Mouse (Mus musculus) embryo, embryonic 11 days (tissue): ENCODE measurements around the gene Srgn.
"Not testable (repeated sequence)": the region's sequence is repeated elsewhere in the genome, so short reads cannot be mapped to it uniquely, and the experiment has no call there.

ENCODE experiments used
- DNase-seq: peaks from one replicate; pipeline ENCODE4 v3.0.0-alpha.2; 2015

Srgn gene

DNA sequence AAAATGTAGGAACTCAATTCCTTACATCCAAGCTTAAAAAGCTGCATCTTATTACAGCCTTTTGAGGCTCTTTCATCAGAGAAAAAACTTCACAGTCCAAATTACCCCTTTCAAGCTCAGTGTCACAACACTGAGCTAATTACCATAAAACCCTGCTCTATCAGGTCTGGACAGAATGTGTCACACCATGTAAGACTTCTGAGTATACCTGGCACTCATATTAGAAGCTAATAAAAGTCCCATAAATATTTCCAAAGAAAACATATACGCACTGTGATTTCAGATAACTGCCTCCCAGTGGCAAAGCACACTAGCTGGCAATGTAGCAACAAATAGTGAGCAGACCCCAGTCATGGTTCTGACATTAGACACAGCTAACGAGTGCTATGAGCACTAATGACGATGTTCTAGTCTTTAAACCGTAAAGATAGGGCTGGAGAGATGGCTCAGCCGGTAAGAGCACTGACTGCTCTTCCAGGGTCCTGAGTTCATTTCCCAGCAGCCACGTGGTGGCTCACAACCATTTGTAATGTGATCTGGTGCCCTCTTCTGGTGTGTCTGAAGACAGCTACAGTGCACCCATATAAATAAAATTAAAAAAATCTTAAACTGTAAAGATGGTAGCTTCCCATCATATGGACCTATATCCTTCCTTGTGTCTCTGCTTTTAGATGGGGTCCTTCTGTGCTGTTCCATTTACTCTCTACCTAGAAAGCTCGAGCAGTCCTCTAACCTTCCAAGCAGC lies 46.0 kb downstream of the Srgn start:
- DNase-seq, result no peak

GRCm38 (mm10) chr10:62476980-62477379 lies 50.3 kb downstream of the Srgn start:
- no peak for DNase-seq

GRCm38 (mm10) chr10:62474944-62475343 lies 52.3 kb downstream of the Srgn start:
- DNase-seq, result no peak

GRCm38 (mm10) chr10:62471105-62471504 lies 56.1 kb downstream of the Srgn start:
- no peak for DNase-seq

GRCm38 (mm10) chr10:62469736-62470135 lies 57.5 kb downstream of the Srgn start:
- DNase-seq, result no peak

GRCm38 (mm10) chr10:62461321-62461720 lies 65.9 kb downstream of the Srgn start:
- no peak for DNase-seq

DNA sequence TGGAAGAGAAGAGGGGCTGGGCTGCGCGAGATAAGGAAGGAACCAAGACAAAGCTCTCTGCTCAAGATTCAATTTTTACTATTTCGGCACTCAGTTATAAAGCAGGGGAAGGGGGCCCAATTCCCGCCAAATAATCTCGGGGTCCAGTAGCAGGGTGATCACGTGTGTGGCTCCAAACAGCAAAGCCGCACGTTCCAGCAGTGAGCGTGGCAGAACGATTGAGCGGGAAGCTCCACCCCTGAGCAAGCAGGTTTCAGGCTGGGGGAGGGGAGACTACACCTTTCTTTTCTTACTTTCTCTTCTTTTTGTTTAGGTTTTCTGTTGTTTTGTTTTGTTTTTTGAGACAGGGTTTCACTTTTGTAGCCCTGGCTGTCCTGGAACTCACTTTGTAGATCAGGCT lies 75.2 kb downstream of the Srgn start:
- DNase-seq, result not testable (repeated sequence)

DNA sequence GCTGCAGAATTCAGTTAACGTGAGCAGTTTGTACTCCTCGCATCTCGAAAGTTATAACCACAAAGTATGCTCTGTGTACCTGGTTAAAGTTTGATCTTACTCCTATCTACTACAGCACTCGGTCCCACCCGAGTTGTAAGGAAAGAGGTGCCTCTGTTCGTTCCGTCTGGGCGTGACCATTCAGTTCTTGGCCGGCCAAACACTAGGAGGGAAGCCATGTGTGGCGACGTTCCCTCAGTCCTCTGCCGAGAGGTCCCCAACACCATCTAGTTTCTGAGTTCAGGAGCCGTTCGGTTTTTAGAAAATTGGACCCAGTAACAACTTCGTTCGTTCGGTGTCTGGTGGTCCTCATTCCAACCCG lies 77.0 kb downstream of the Srgn start:
- DNase-seq, result no peak

DNA sequence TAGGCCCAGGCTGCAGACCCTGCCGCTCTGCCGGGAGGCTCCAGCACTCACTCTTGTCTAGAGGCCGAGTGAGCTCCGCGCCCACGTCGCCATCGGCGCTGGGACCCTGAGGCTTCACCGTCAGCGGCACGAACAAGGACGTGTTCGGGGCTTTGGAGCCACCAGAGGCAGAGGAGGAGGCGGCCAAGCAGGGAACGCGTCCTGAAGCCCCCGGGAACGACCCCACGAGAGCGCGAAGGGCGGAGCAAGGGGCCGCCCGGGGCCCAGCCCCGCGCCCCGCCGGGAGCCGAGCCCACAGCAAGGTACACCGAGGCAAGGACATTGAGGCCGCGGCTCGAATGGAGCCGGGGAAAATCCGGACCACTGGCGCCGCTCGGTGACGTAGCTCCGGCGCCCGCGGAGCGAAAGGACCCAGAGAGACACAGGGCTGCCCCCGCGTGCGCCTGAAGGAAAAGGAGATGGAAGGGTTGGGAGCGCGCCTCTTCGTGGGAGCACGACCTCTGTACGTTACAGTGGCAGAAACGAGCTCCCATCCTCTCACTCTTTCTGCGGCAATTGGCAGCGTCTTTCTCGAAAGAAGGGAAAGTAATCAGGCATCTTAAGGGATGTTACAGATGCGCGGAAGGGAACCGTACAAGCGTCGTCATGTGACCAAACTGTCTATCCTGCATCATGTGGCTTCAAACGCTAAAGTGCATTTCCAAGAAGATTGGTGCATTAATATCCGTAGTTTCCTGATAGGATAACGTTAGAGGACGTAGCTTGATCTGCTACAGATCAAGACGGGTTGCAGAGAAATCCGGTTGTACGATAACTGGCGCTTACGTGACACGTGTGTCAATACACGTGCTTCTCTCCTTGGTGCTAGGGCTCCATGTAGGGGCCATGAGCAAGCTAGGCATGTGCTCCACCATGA lies 77.6 kb downstream of the Srgn start, which contains the start of the genes 4930507D05Rik and Supv3l1:
4930507D05Rik (plus strand) TSS at position 126 of the 916 bp plus-strand sequence.
Supv3l1 (minus strand) TSS at position 375 of the 916 bp plus-strand sequence.
- peak; percentile 94 for DNase-seq
